Mouse (Mus musculus) ES-E14 (cell line): ENCODE data around the gene Fam83e.

Source experiments
- CHD2 ChIP-seq: IDR thresholded peaks from 2 replicates; pipeline ENCODE4 v1.6.1; 2014; ENCODE audit warnings: mild to moderate bottlenecking, low read depth, low read length, inconsistent platforms
- HCFC1 ChIP-seq: IDR thresholded peaks from 2 replicates; pipeline ENCODE4 v1.6.1; 2012; ENCODE audit warnings: low read length, inconsistent platforms, borderline replicate concordance; ENCODE audit not compliant: insufficient read depth
- MAFK ChIP-seq: IDR thresholded peaks from 2 replicates; pipeline ENCODE4 v1.6.1; 2014; ENCODE audit warnings: mild to moderate bottlenecking, low read depth, low read length, inconsistent platforms; ENCODE audit not compliant: insufficient read depth
- ZC3H11A ChIP-seq: IDR thresholded peaks from 2 replicates; pipeline ENCODE4 v1.6.1; 2012; ENCODE audit warnings: low read depth, mild to moderate bottlenecking, inconsistent platforms, low read length, borderline replicate concordance
- ZNF384 ChIP-seq: IDR thresholded peaks from 2 replicates; pipeline ENCODE4 v1.6.1; 2012; ENCODE audit warnings: low read depth, low read length, inconsistent platforms

- no peak for TF ChIP-seq ZNF384
- no peak for TF ChIP-seq HCFC1
- TF ChIP-seq MAFK: no peak
- TF ChIP-seq ZC3H11A: no peak
- no peak for TF ChIP-seq CHD2
Observed at GRCm38 (mm10) chr7:45741308-45741707, 20.3 kb downstream of the Fam83e start.
